Mouse (Mus musculus) embryonic fibroblast, embryonic 13.5 days (primary cell): Measurements from ENCODE around the gene Grn. TPM values are rescaled to one million over a fixed set of nuclear protein-coding genes. Genes with fewer than 3 reads are reported as not detected.

Experiments used
- H3K27ac ChIP-seq: 2 replicates; pipeline ENCODE4 v1.5.1; 2012; ENCODE audit warnings: low read length, control low read depth, inconsistent platforms; ENCODE audit not compliant: insufficient read depth
- H3K4me1 ChIP-seq: 2 replicates; pipeline ENCODE4 v1.6.1; 2011; ENCODE audit warnings: low read length; ENCODE audit not compliant: control insufficient read depth, insufficient read depth
- H3K4me3 ChIP-seq: 2 replicates; pipeline ENCODE4 v1.5.1; 2011; ENCODE audit warnings: mild to moderate bottlenecking, control low read depth, low read length; ENCODE audit not compliant: insufficient read depth
- CTCF ChIP-seq: IDR thresholded peaks from 2 replicates; pipeline ENCODE4 v1.5.1; 2011; ENCODE audit warnings: mild to moderate bottlenecking, control low read depth, low read length, moderate library complexity, borderline replicate concordance; ENCODE audit not compliant: insufficient read depth
- POLR2A ChIP-seq: IDR thresholded peaks from 2 replicates; pipeline ENCODE4 v1.6.1; 2011; ENCODE audit warnings: low read depth, mild to moderate bottlenecking, control low read depth, low read length, moderate library complexity
- polyA plus RNA-seq: library from polyadenylated mRNA; stranded (reverse); fragments of >200 nt; gene quantifications from 2 replicates; pipeline ENCODE4 v1.2.4, GENCODE M21; 2011; ENCODE audit warnings: low read depth; ENCODE audit not compliant: missing spikeins, insufficient read length

Grn gene
- polyA plus RNA-seq, 1 experiment: 252 TPM

- Histone ChIP-seq H3K4me1 (no peaks in the 10 kb centered on the region; the same call in 1 of the 2 replicates), H3K27ac (no peak overlapping the region), H3K4me3 (no peak overlapping the region)
- TF ChIP-seq POLR2A (no peak), CTCF (no peak)
These were observed 11.2 kb upstream of the Grn start for GRCm38 (mm10) chr11:102418887-102419286.

- H3K27ac ChIP-seq: no peak overlapping the region
- no peak for TF ChIP-seq POLR2A
- TF ChIP-seq CTCF: no peak
- no peaks in the 10 kb centered on the region for H3K4me1 ChIP-seq
- no peak overlapping the region for H3K4me3 ChIP-seq
These were observed 8.6 kb upstream of the Grn start for GRCm38 (mm10) chr11:102421559-102421958.

GRCm38 (mm10) chr11:102424666-102425065 lies 5.4 kb upstream of the Grn start:
- 0 out of 2 replicates have a peak, but pooled peaks cover 4% of the 10 kb centered on the region for H3K4me1 ChIP-seq
- TF ChIP-seq CTCF: no peak
- TF ChIP-seq POLR2A: no peak
- H3K4me3 ChIP-seq: no peak overlapping the region
- no peak overlapping the region for H3K27ac ChIP-seq

- TF ChIP-seq POLR2A (no peak), CTCF (no peak)
- no peak overlapping the region for H3K27ac ChIP-seq
- H3K4me3 ChIP-seq: no peak overlapping the region
- 0 out of 2 replicates have a peak, but pooled peaks cover 4% of the 10 kb centered on the region for H3K4me1 ChIP-seq
These were observed 4.4 kb upstream of the Grn start for GRCm38 (mm10) chr11:102425555-102426316.

GRCm38 (mm10) chr11:102428981-102429540 lies 1.1 kb upstream of the Grn start:
- peaks cover 7% of the 10 kb centered on the region; the same call in 1 of the 2 replicates for H3K4me1 ChIP-seq
- H3K27ac ChIP-seq: no peak overlapping the region
- TF ChIP-seq POLR2A (no peak), CTCF (no peak)
- peak overlapping the region; percentile 78 for H3K4me3 ChIP-seq

GRCm38 (mm10) chr11:102429551-102429950 lies 564 bp upstream of the Grn start:
- H3K27ac ChIP-seq: no peak overlapping the region
- TF ChIP-seq POLR2A (no peak), CTCF (no peak)
- peaks cover 7% of the 10 kb centered on the region; the same call in 1 of the 2 replicates for H3K4me1 ChIP-seq
- H3K4me3 ChIP-seq: peak overlapping the region; percentile 78

- TF ChIP-seq POLR2A (0 out of 2 replicates have a peak, but pooled peaks have one; percentile 20), CTCF (peak; percentile 18; the same call in 1 of the 2 replicates)
- peak overlapping the region; percentile 88 for H3K4me3 ChIP-seq
- peak overlapping the region; percentile 23; the same call in 1 of the 2 replicates for H3K27ac ChIP-seq
- H3K4me1 ChIP-seq: peaks cover 9% of the 10 kb centered on the region
These were observed 1.0 kb downstream of the Grn start for GRCm38 (mm10) chr11:102431018-102431645.

- Histone ChIP-seq H3K4me3 (peak overlapping the region; percentile 21), H3K27ac (no peak overlapping the region), H3K4me1 (peaks cover 14% of the 10 kb centered on the region)
- TF ChIP-seq CTCF: no peak
- TF ChIP-seq POLR2A: no peak
These were observed 1.6 kb downstream of the Grn start for GRCm38 (mm10) chr11:102431728-102432114.

GRCm38 (mm10) chr11:102432115-102432843 lies 2.2 kb downstream of the Grn start:
- Histone ChIP-seq H3K4me1 (peaks cover 14% of the 10 kb centered on the region), H3K27ac (no peak overlapping the region), H3K4me3 (peak overlapping the region; percentile 21)
- TF ChIP-seq CTCF (no peak), POLR2A (0 out of 2 replicates have a peak, but pooled peaks have one; percentile 8)

- H3K27ac ChIP-seq: no peak overlapping the region
- TF ChIP-seq CTCF: no peak
- no peak for TF ChIP-seq POLR2A
- peaks cover 14% of the 10 kb centered on the region for H3K4me1 ChIP-seq
- no peak overlapping the region for H3K4me3 ChIP-seq
These were observed 2.8 kb downstream of the Grn start for GRCm38 (mm10) chr11:102432896-102433295.
